Comparison of ENCODE assay signal across 13 mouse cellular contexts in the genomic region with DNA sequence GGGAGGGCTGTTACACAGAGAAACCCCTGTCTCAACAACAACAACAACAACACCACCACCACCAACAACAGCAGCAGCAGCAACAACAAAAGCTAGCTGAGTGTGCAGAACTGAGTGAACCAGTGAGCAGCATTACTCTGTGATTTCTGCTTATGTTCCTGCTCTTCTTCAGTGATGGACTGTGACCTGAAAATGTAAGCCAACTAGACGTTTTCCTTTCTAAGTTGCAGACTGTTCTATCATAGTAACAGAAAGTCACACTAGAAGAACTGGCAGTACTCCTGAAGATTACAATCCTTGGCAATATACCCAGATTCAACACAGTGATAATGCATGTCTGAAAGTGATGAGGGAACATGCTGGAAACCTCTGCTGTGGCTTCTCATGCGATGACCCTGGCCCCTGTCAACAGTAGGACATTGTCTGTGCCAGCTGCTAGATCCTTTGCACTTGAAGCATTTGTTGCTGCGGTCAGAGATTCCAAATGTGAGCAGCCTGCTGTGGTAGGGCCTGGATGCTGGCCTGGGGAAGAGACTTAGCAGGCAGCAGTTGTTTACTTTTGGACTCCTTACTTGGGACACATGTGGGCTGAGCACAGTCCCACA.
DNase-seq lines count a peak whose midpoint lies in the region; ATAC-seq and TF ChIP-seq lines count a peak whose summit lies in the region.
"Had no signal": no experiment of that assay in that cellular context is flagged by ENCODE, and none has a peak within 500 bp of the region (broad histone marks: within the 10 kb centered on the region; RNA-seq: fewer than 3 reads in every experiment).

No protein-coding gene starts in this region.

- H3K9ac ChIP-seq in lung, embryonic 14.5 days: no peak overlapping the region
- H3K9ac ChIP-seq in liver, postnatal 0 days (replicated peaks): no peak overlapping the region
- H3K9ac ChIP-seq: heart, embryonic 15.5 days; neural tube, embryonic 12.5 days had no signal

- no peaks in the 10 kb centered on the region for H3K27me3 ChIP-seq in heart, embryonic 10.5 days (ENCODE audit: insufficient read depth, poor library complexity, severe bottlenecking)
- no peaks in the 10 kb centered on the region for H3K27me3 ChIP-seq in lung, embryonic 14.5 days (ENCODE audit: insufficient read depth, low read length)
- H3K27me3 ChIP-seq in liver, postnatal 0 days (ENCODE audit: insufficient read depth, low read length): no peaks in the 10 kb centered on the region
- no peaks in the 10 kb centered on the region for H3K27me3 ChIP-seq in hindbrain, embryonic 10.5 days (ENCODE audit: insufficient read depth, poor library complexity, severe bottlenecking)
- H3K27me3 ChIP-seq: heart, embryonic 15.5 days; neural tube, embryonic 12.5 days had no signal

- H3K4me2 ChIP-seq in lung, embryonic 14.5 days: no peak overlapping the region
- H3K4me2 ChIP-seq in liver, postnatal 0 days (ENCODE audit: low read depth, low read length): no peak overlapping the region
- H3K4me2 ChIP-seq: heart, embryonic 15.5 days; neural tube, embryonic 12.5 days had no signal

- WGBS in heart, embryonic 10.5 days: 67% methylated on average over 3 of the region's 3 CpGs
- 41% methylated on average over 3 of the region's 3 CpGs for WGBS in lung, embryonic 14.5 days
- 54% methylated on average over 3 of the region's 3 CpGs for WGBS in liver, postnatal 0 days (ENCODE audit: insufficient replicate concordance)
- 77% methylated on average over 3 of the region's 3 CpGs for WGBS in hindbrain, embryonic 10.5 days

- H3K4me3 ChIP-seq in heart, embryonic 10.5 days: no peak overlapping the region
- no peak overlapping the region for H3K4me3 ChIP-seq in lung, embryonic 14.5 days (ENCODE audit: low read depth, low read length)
- H3K4me3 ChIP-seq in liver, postnatal 0 days (ENCODE audit: low read depth, low read length): no peak overlapping the region
- H3K4me3 ChIP-seq in hindbrain, embryonic 10.5 days: no peak overlapping the region
- H3K4me3 ChIP-seq: heart, embryonic 15.5 days; neural tube, embryonic 12.5 days had no signal

- no peaks in the 10 kb centered on the region for H3K4me1 ChIP-seq in heart, embryonic 10.5 days
- H3K4me1 ChIP-seq in lung, embryonic 14.5 days (ENCODE audit: insufficient read depth): no peaks in the 10 kb centered on the region
- no peaks in the 10 kb centered on the region for H3K4me1 ChIP-seq in liver, postnatal 0 days (ENCODE audit: insufficient read depth)
- no peaks in the 10 kb centered on the region for H3K4me1 ChIP-seq in hindbrain, embryonic 10.5 days (replicated peaks)
- H3K4me1 ChIP-seq: heart, embryonic 15.5 days; neural tube, embryonic 12.5 days had no signal

- no peak for TF ChIP-seq EP300 in liver, postnatal 0 days (IDR thresholded peaks at IDR 0.05; ENCODE audit: low read depth)

- ATAC-seq in lung, embryonic 14.5 days (ENCODE audit: insufficient read depth): peak; percentile 87
- ATAC-seq in liver, postnatal 0 days: no peak
- ATAC-seq: CD4-positive, CD25-positive, alpha-beta regulatory T cell, adult 4 months had no signal

- TF ChIP-seq CTCF in lung, embryonic 14.5 days (IDR thresholded peaks at IDR 0.05; ENCODE audit: low read depth): no peak
- no peak for TF ChIP-seq CTCF in liver, postnatal 0 days (IDR thresholded peaks at IDR 0.05; ENCODE audit: low read depth)

- H3K27ac ChIP-seq in heart, embryonic 10.5 days: no peak overlapping the region
- 0 out of 2 replicates have a peak overlapping the region, but pooled peaks have one; percentile 18 for H3K27ac ChIP-seq in lung, embryonic 14.5 days (ENCODE audit: low read depth)
- H3K27ac ChIP-seq in liver, postnatal 0 days (ENCODE audit: low read depth): no peak overlapping the region
- no peak overlapping the region for H3K27ac ChIP-seq in hindbrain, embryonic 10.5 days
- H3K27ac ChIP-seq: heart, embryonic 15.5 days; macrophage; neural tube, embryonic 12.5 days had no signal

- H3K9me3 ChIP-seq in heart, embryonic 10.5 days: no peaks in the 10 kb centered on the region
- no peaks in the 10 kb centered on the region for H3K9me3 ChIP-seq in lung, embryonic 14.5 days (ENCODE audit: low read depth, low read length)
- H3K9me3 ChIP-seq in liver, postnatal 0 days (ENCODE audit: low read length): no peaks in the 10 kb centered on the region
- H3K9me3 ChIP-seq in hindbrain, embryonic 10.5 days: no peaks in the 10 kb centered on the region
- H3K9me3 ChIP-seq: heart, embryonic 15.5 days; neural tube, embryonic 12.5 days had no signal

- peak; percentile 40 to 67 for DNase-seq in heart, adult 18-20 months
- no peak for DNase-seq in heart, embryonic 10.5 days (ENCODE audit: low spot score)
- peak; percentile 28 for DNase-seq in urinary bladder, postnatal 14 days (ENCODE audit: low spot score)
- DNase-seq in urinary bladder, adult 2 months (ENCODE audit: low spot score): no peak
- DNase-seq in lung, embryonic 14.5 days: peak; percentile 60
- no peak for DNase-seq in liver, postnatal 0 days
- DNase-seq in hindbrain, embryonic 10.5 days (ENCODE audit: low spot score): no peak
- no peak for DNase-seq in left cerebral cortex, postnatal 4 days
- DNase-seq: cerebellum, adult 2 months had no signal

- no peaks in the 10 kb centered on the region for H3K36me3 ChIP-seq in heart, embryonic 10.5 days
- no peaks in the 10 kb centered on the region for H3K36me3 ChIP-seq in lung, embryonic 14.5 days (ENCODE audit: insufficient read depth)
- H3K36me3 ChIP-seq in liver, postnatal 0 days (replicated peaks; ENCODE audit: insufficient read depth, low read length): no peaks in the 10 kb centered on the region
- H3K36me3 ChIP-seq in hindbrain, embryonic 10.5 days: no peaks in the 10 kb centered on the region
- H3K36me3 ChIP-seq: heart, embryonic 15.5 days; neural tube, embryonic 12.5 days had no signal

- intact Hi-C loops in left cerebral cortex, postnatal 4 days (cut with DNase I): no loop called here

Comparison
In these comparisons a context has a peak if more than half of its experiments do, and no peak if none do; other contexts are left out.
1. DNase-seq: peak in heart, adult 18-20 months (2 of 2), urinary bladder, postnatal 14 days (single experiment) and lung, embryonic 14.5 days (single experiment); none in heart, embryonic 10.5 days (single experiment), urinary bladder, adult 2 months (single experiment), liver, postnatal 0 days (single experiment), hindbrain, embryonic 10.5 days (single experiment) and left cerebral cortex, postnatal 4 days (single experiment).